Mouse (Mus musculus) E14TG2a.4 (cell line): ENCODE data around the gene Grik2.

ENCODE experiments used
- CTCF ChIP-seq: conservative IDR thresholded peaks from 2 replicates; pipeline ENCODE4 v1.5.1; 2014; ENCODE audit warnings: low read length
- NANOG ChIP-seq: IDR thresholded peaks from 2 replicates; pipeline ENCODE4 v1.6.1; 2014; ENCODE audit warnings: borderline replicate concordance, low read length, mixed read lengths

DNA sequence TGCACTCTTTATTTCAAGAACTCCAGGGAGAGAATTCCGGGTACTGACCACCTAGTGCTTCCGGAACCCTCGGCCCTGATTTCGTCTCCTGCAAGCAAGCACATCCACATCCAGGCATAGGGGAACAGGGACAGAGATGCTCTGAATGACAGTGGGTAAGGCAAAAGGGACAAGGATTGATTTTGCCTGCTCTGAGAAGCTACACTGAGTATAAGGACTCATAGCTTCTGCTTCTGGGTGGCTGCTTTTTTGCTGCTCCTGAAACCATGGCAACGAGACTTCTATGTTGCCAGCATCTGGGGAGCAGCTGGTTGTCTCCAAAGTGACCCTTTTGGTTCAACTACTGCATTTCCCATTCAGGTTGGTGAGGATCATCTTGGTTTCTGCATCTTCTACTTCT, 348 bp upstream of the Grik2 start:
- no peak for TF ChIP-seq CTCF
- no peak for TF ChIP-seq NANOG
